Mouse (Mus musculus) layer of hippocampus, adult 11-12 months (tissue): ENCODE measurements at regions not wholly inside any gene's neighbourhood (a gene's known extent, or its start where the extent isn't known, plus 50 kb on each side); places are given as distances from the start of the nearest gene placed in this dataset.
A peak's percentile ranks its signal among the peaks of the same experiment; 100 is the strongest.

ENCODE experiments used
- DNase-seq: peaks from one replicate; pipeline ENCODE4 v3.0.0; 2022; ENCODE audit warnings: low spot score

DNA sequence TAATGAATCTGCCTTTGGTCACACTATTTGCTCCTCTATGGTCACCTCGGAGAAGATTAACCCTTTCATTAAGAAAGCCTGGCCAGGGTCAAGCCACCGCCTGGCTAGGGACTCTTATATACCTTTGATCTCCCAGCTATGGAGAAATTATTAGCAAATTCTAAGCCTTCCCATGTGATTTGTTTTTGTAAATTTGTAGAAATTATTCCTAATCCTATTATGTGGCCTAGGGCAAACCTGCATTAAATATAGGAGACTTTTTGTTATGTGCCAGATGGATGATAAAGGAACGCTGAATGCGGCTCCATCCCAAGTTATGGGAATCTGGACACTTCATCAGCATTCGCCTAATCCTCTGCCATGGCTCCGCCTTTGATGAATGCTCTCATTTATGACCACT, 70.4 kb upstream of the Tmco5 start:
- no peak for DNase-seq

DNA sequence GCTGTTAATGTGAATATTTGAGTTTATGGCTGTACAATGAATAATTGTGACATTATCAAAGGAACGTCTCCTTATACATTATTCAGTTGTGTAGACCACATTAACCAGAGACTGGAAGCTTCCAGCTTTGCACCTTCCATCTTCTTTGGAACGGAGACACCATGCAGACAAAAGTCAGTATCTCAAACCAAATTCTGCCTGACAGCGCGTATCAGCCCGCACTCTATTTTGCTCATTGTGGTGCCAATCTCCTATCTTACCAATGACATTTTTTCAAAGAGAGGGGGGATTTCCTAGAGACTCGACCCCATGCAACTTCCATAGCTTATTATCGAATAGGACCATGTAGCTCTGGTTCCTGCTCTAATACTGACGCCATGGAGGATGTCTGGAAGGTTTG, 69.9 kb upstream of the Tmco5 start:
- no peak for DNase-seq

DNA sequence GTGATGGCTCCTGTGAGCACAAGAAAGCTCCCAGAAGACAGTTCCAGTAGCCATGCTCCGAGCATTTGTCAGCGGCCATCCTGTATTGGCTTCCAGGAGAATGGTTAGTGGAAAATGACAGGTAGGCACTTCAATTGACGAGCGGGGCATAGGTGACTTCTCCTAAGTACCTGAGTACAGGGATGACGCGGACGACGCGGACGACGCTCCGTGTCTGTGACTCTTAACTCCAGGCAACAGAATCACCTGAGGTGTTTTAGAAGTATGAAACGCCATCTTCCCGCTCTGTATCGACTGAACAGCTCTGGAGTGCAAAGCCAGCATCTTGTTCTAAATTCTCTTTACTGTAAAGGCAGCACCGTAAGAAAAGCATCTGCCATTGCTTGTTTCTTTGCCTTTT, 68.4 kb upstream of the Tmco5 start:
- DNase-seq: no peak

DNA sequence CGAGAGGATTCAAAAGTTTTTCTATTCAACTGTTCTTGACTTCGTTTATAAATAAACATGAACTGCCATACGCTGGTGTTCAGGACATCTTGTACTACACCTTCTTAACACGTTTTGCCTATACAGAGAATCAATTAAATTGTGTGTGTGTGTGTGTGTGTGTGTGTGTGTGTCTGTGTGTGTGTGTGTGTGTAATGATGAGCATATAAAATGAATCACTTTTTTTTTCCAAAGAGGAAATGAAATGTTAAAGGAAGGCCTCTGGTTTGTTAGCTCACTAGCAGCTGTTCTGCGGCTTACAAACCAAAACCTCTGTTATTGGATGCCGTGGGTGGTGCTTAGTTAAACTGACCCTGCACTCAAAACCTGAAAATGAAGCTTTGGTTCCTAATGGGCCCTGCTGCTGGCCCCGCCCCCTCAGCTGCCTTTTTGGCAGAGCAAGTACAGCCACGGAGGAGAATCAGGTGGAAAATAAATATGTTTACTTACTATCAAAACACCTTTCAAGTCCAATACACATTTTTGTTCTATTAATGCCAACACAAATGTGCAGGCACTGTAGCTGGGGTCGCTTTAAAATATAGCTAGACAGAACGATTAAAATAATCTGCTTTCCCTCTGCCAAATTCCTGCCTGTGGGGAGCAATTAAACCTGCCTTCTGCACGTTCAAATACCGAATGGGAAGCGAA, 65.5 kb upstream of the Tmco5 start:
- DNase-seq: no peak

DNA sequence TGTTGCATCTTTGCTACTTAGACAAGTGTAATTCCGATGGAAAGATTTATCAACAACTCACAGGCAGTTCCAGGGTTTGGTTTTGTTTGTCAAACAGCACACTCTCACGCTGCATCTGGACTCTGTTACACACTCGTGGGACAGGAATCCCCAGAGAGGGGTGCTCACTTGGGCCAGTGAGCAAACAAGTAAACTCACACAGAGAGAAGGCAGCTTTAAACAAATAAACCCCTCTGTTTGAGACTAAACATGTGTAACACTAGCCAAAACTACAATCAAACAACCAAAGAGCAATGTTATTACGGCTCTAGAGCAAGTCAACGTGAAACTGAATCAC, 65.0 kb upstream of the Tmco5 start:
- no peak for DNase-seq

DNA sequence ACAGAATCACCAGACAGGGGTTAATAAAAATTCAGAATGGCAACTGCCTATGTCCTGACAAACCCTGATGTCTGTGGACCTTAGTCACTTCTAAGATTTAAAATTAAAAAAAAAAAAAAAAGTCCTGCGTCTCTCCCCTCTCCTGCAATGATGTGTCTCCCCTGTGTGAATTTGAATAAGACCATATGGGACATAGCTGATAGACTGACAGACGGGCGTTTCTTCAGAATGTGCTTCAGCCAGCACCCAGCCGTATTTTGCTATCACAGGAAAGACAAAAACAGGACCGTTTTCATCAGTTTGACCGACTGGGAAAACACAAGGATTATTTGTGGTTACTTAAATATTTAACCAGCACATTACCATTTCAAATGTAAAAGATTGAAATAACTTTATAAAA, 61.4 kb upstream of the Tmco5 start:
- no peak for DNase-seq

DNA sequence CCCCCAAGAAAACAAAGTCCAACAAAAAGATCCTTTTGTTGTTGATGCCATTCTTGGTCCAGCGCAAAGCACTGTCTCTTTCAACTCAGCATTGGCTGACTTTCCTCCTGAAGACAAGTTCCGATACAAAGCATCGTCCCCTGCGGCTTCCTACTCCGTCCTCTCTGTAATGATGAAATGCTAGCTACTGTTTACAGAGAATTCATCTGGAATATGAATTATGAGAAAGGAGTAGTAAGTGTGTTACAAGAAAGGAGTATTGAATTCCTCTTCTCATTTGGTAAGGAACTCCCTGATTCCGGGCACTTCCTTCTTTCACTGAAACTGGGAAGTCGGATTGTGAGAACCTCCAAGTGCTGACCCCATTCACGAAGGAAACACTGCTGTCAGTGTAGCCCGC, 60.9 kb upstream of the Tmco5 start:
- DNase-seq: no peak

DNA sequence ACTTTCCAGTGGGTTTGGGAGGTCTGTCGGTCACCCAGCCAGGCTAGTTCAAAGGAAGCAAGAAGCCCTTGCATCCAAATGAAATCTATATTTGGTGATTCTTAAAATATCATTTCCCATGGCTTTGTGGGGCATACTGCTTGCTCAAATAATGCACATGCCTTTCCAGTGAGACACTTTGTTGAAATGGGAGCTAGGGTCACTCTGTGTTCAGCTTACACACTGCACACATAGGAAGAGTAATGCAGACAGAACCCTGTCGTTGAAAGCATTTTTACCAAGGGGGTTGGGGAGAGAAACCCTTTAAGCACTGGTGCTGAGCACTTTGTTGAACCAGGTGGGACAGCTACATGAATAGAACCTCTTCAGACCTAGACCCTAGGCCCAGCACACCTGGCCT, 59.9 kb upstream of the Tmco5 start:
- no peak for DNase-seq

DNA sequence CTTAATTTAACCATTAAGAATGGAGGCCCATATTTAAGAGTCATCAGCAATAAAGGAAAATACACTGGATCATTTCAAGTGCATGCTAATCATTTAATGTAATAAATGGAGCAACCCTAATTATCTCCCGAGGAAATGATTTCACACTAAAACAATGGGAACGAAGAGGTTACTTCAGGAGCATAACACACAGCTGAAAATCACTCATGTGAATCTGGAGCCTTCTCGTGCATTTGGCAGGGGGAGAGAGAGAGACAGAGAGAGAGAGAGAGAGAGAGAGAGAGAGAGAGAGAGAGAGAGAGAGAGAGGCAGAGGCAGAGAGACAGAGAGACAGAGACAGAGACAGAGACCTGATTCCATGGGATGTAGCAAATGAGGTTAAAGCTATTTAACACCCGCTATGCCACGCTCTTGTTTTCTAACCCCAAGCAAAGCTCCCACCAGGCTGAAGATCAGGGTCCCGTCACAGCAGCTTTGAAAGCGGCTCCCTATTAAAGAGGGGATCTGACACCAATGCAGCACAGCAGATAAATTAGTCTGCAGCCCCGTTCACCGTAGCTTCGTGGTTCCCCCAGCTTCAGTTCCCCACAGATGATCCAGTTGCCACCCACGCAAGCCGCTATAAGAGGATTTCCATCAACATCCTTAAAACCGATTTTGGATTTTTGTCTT, 59.3 kb upstream of the Tmco5 start:
- no peak for DNase-seq

DNA sequence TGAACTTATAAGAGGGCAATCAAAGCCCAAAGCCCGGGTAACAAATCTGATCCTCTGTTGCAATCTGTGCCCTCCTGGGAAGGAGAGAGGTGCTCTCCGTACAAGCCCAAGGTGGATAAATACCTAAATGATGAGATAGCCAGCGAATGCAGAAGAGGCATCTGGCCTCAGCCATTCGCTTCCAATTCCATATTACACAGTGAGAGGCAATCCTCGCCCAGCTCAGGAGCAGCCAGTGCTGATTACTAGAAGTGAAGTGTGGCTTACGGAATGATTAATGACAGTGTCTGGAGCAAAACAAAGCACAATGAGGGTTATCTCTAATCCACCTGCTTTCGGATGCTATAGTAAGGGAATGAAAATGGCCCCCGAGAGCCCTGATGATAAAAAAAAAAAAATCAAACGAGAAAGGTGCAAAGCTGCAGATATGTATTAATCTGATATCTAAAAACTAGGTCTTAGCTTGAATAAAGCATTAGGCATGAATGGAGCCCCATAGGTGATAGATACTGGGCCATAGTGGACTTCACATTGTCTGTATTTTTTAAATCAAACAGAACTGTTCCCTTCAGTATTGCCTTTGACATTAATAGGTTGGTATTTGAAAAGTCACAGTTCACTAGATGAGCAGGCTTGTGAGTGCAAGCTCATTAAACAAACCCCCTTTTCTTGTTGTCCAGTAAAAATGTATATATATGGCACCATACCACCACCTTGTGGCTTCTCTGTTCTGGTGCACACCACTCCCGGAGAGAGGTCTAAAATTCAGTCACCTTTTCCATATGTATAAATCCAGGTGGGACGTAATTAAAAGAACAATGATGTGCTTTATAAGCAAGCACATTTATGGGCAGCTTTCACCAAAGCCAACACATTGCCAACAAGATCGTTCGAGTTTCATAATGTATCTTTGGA, 57.4 kb upstream of the Tmco5 start:
- DNase-seq: peak; percentile 18
